Mouse (Mus musculus) ES-Bruce4 (cell line): ENCODE measurements around the gene Fhit.

Source experiments
- CTCF ChIP-seq: IDR thresholded peaks from one replicate; pipeline ENCODE4 v1.8.1; 2011; ENCODE audit warnings: low read depth, low read length
- POLR2A ChIP-seq: IDR thresholded peaks from one replicate; pipeline ENCODE4 v1.8.1; 2011; ENCODE audit warnings: low read length; ENCODE audit not compliant: insufficient read depth

GRCm38 (mm10) chr14:10046336-10047122, 1115.3 kb downstream of the Fhit start:
- TF ChIP-seq CTCF: no peak
- no peak for TF ChIP-seq POLR2A
